Mouse (Mus musculus) telencephalon, adult 2 months (tissue): ENCODE measurements around the gene Selenom.

Source experiments
- DNase-seq: peaks from one replicate; pipeline ENCODE4 v3.0.0-alpha.2; 2011; ENCODE audit warnings: low read depth, low spot score

The Selenom gene

GRCm38 (mm10) chr11:3513291-3513690 is 1.2 kb upstream of the Selenom start:
- DNase-seq, result no peak

- DNase-seq, result no peak
Observed at GRCm38 (mm10) chr11:3515216-3515615, 732 bp downstream of the Selenom start.

DNA sequence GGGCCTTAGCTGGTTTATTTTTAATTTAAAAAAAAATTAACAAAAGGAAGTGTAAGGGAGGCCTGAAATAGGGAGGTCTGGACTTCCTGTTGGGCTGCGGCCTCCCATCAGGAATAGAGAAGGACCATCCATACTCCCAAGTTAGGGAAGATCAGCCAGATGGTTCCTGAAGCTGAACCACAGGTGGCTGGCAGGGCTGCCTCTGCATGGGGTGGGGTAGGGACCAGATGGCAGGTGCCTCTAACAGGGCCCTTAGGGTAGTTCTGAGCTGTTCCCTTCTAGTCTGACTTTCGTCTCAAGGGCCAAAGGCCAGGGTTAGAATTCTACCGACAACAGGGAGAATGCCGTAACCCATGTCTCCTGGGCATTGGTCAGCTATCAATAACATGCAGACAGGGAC is 1.2 kb downstream of the Selenom start:
- DNase-seq, result no peak

DNA sequence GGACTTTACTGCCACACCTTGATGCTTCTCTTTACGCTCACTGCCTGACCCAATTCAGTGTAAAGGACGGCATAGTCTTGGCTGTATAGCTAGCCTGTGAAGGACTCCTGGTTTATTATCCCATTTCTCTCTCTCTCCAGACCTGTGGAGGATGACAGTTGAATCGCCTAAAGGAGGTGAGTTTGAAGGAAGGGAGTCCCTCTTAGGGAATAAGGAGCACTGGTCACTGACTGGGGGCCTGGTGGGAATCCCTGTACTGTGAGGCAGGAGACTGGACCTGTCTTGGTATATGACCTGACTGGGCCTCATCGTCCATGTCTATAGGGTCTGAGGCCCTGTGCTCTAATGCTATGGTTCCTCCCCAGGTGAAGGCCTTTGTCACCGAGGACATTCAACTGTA is 1.6 kb downstream of the Selenom start:
- DNase-seq, result no peak

DNA sequence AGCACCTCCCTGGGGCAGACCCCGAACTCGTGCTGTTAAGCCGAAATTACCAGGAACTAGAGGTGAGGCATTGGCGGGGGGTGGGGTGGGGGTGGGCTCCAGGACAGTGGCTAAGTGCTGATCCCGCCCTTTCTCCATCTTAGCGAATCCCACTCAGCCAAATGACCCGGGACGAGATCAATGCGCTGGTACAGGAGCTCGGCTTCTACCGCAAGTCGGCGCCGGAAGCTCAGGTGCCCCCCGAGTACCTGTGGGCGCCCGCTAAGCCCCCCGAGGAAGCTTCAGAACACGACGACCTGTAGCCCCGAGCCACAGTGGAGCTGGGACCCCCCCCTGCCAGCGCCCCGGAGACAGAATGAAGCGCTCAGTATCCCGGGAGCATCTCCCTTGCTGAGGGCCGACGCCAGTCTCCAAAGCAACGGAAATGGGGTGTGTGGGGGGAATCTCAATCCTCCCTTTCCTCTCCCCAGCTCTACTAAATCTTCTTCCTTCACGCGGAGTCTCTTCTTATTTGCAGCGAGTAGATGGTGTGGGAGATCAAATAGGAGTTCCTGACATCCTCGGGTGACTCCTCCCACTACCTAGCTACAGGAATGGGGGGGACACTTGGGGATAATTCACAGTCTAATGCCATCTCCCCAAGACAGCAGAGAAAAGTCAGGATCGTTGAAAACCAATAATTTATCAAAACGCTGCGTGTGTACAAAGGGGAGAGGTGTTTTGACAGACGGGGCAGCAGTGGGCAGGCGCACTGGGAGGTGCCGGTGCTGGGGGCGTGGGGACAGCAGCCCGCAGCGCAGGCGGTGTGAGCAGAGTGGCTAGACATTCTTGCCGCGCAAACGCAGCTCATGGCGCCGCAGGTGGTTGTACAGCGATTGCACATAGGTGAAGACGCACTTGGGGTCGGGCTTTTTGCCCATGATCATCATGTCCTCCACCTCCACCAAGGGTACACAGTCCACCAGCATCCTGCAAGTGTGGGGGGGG is 2.7 kb downstream of the Selenom start:
- no peak for DNase-seq

DNA sequence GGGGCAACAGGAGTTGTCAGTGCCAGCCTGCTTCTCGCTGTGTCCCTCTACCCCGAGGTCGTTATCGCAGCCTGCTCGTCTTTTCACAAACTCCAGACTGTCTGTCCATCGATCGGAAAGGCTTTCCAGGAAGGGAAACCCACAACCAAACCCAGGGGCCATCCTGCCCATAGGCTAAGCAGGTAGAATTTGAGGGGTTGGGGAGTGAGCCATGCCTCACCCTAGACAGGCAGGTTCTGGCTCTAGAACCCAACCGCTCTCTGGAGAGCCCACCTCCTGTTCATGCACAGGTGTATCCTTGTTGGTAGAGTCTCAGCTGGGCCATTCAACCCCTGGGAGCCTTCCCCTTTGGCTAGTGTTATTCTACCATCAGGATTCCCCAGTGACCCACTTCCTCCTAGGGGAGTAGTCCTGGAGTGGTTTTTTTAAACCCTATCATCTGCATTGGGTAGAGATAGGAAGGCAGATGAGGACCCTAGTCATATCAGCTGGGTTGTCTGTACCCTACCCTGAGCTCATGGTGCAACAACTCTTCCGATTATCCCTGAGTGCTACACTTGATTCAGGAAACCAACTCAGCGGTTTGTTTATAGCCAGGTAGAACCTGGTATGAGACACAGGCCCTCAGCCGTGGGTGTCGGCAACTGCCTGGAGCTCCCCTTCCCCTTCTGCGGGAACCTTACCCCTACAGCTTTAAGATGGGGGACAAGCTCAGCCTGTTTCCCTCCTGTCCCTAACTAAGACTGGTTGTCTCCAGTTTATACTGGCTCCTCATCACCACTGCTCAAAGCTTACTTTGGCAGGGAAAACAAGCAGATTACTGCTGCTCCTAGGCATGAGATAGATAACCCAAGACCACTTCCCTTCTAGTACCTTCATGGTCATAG is 3.6 kb downstream of the Selenom start:
- no peak for DNase-seq

DNA sequence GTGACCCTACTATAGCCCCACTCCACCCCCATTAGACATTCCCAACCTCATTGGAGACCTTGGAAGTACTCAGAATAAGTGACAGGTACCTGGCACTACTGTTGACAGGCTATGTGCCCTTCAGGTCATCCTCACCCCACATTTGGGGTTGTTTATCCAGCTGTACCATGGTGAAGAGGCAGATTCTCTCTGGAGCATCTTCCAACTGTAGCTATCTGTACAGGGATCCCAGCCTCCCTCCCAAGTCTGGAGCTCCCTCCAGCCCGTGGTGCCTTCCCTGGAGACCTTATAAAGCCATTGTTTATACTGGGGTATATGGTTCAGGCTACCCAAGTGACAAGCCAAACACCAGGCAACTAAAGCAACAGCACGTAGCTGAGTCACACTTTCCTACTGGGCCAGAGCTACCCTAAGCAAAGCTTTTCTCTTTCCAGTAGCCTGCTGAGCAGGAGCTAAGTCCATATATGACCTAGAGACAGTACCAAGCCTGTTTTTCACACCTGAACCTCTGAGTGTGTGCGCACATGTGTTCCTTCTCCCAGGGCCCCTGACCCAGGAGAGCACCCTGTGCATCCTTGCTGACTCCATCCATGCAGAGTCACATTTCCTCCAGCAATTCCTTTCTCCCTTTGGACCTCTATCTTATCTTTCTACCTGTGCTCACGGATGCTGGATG is 4.7 kb downstream of the Selenom start:
- DNase-seq, result no peak

GRCm38 (mm10) chr11:3519756-3520398 is 5.4 kb downstream of the Selenom start:
- no peak for DNase-seq

DNA sequence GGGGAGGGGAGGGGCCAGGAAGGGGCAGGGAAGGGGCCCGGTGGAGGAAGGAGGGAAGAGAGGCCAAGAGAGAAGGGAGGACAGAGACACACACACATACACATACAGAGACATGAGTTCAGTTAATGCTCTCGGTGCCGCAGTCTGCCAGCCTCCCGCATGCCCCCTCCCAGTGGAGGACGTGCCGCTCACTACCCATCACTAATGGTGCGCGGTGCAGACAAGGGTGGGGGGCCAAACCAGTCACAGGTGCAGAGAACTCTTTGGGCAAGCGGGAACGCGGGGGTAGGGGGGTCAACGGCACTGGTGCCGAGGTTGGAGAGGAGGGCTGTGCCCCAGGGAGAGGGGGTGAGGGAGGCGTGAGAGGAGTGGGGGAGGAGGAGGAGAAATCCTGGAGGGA is 6.4 kb downstream of the Selenom start:
- DNase-seq, result no peak

DNA sequence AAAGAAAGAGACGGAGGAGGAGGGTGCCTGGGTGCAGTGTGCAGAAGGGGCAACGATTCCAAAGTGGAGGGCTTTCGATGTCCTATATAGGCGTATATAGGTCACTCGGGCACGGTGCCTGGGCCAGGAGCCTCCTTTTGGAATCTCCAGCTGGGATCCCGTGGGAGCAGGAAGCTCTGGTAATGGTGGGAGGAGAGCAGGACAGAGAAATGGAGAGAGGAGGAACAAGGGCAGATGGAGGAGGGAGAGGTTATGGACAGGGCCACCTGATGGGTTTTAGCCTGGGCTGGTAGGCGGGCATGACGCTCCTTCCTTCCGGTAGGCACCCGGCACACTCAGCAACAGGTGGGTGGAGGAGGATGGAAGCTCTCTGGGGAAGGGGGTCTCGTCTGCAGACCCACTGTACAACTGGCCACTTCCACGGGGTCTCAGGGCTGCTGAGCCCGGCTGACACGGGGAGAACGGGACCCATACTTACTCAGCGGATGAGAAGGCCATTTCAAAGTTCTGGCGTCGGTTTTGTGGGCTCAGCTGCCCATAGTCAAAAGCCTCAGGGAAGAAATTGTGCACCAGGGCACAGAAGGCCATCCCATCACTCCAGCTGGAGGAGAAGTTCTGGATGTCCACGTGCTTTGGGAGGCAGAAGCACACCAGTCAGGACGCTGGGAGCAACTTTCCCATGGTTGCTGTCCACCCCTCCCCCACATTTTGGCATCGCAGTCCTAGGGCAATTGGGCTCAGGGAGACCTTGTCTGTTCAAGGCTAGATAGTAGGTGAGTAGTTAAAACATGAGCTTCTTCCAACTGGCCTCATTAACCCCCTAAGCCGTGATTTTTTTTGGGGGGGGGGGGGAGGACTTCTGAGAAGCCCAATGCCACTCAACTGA is 7.1 kb downstream of the Selenom start:
- DNase-seq, result no peak

GRCm38 (mm10) chr11:3522285-3523000 is 8.0 kb downstream of the Selenom start:
- DNase-seq, result no peak

GRCm38 (mm10) chr11:3523840-3524582 is 9.5 kb downstream of the Selenom start:
- DNase-seq, result no peak

- no peak for DNase-seq
Observed at GRCm38 (mm10) chr11:3525560-3525959, 11.1 kb downstream of the Selenom start.

GRCm38 (mm10) chr11:3526207-3526606 is 11.7 kb downstream of the Selenom start:
- no peak for DNase-seq

DNA sequence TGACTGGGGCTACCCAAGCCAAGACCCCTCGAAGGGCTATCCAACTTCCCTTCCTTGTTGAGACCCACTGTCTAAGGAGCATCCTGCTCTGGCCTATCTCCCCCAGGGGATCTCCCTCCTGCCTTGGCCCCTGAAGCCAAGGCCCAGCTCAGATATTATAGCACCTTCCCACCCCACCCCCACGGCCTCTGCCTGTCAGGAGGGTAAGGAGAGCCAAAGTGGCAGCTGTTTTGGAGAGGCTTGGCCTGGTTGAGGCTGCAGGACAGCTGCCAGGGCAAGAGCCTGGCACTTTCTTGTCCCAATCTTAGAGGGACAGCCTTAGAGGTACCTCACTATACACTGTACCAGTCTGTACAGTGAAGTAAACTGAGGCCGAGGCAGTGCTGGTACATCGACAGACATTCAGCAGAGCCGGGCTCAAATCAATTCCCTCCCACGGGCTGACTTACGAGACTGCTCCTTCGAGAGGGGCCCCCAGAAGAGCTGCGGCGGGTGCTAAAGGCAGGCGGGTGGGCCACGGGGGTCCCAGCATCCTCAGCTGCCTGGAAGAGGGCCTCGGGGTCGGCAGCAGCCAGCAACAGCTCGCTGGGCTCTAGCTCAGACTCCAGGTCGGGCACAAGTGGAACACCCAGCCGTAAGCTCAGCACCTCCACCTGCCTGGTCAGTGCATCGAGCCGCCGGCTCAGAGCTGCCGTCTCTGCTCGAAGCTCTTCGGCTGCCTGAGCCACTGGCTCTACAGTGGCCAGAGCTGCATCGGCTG is 12.7 kb downstream of the Selenom start:
- no peak for DNase-seq

- DNase-seq, result no peak
Observed at GRCm38 (mm10) chr11:3527766-3528165, 13.3 kb downstream of the Selenom start.

GRCm38 (mm10) chr11:3528208-3528607 is 13.7 kb downstream of the Selenom start:
- no peak for DNase-seq
